Mouse (Mus musculus): ENCODE data around the gene Syt3. TPM values are rescaled to one million over a fixed set of nuclear protein-coding genes. Genes with fewer than 3 reads are reported as not detected.

Syt3 gene
- total RNA-seq, 1 experiment from 2014 or later, result 0.64 TPM

DNA sequence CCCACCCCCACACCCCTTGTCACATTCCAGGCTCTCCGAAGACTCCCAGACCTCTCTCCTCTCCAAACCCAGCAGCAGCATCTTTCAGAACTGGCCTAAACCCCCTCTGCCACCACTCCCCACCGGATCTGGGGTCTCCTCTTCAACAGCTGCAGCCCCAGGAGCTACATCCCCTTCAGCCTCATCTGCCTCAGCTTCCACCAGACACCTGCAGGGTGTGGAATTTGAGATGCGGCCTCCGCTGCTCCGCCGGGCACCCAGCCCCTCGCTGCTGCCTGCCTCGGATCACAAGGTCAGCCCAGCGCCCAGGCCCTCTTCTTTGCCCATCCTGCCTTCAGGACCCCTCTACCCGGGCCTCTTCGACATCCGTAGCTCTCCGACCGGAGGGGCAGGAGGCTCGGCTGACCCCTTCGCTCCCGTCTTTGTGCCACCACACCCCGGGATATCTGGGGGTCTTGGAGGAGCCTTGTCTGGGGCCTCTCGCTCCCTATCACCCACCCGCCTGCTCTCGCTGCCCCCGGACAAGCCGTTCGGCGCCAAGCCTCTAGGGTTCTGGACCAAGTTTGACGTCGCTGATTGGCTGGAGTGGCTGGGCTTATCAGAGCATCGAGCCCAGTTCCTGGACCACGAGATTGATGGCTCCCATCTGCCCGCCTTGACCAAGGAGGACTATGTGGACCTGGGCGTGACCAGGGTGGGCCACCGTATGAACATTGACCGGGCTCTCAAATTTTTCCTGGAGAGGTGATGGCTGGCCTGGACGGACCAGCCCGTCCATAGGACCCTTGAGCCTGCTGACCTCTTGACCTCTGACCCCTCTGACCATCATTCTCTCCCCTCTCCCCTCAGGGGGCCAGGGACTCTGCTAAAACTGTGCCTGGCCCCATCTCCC, 27.1 kb upstream of the Syt3 start:
- no peak for ATAC-seq (replicated peaks; ENCODE audit: low read depth, poor library complexity, severe bottlenecking)

DNA sequence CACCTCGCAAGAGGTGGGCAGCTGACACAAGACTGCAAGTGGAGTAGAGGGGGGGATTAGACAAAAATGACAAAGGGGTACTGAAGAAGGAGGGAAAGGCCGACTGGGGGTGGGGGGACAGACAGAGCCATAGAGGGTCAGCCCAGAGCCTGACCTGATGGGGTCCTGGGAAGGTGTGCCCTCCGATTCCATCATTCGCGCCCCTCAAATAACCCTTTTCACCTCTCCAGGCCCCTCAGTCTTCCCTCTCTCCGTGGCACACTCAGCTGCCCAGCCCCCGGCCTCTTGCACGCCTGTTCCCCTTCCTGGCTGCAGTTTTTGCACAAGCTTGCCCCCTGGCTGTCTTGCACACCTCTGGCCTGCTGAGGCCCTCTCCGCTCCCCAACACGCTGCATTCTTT, 26.4 kb upstream of the Syt3 start:
- ATAC-seq (replicated peaks; ENCODE audit: low read depth, poor library complexity, severe bottlenecking), result no peak

- ATAC-seq (replicated peaks; ENCODE audit: low read depth, poor library complexity, severe bottlenecking), result no peak
Observed at GRCm38 (mm10) chr7:44358012-44358411, 25.9 kb upstream of the Syt3 start.

DNA sequence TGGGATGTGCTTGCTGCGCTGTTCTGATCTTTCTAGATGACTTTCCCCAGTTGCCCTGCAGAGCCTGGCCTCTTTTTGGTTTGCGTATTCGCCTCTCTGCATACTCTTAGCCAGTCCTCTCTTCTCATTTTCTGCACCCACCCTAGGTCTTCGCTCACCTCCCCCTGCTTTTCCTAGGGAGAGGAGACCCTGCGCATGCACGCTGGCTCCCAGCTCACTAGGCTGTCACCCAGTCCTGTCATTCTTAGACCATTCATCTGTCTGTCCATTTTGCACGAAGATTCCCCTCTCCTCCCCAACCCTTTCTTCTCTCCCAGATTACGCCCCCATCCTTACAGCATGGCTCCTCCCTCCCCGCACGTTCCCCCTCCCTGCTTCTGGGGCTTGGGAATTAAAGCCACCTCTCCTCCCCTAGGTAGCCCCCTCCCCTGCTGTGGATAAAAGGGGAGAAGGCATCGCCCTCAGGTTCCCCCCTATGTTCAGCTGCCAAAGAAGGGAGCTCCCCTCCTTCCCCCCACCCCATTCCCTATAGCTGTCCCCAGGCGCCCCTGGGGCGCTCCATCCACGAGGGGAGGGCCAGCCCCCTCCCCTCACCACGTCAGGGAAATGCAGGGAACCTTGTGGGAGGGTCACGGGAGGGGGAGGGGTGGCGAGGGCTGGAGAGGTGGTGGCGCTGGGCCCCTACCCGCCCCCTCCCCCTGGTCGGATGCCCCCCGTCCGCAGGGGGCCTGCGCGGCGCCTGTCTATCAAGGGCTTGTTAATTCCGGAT, 24.8 kb upstream of the Syt3 start:
- ATAC-seq (replicated peaks; ENCODE audit: low read depth, poor library complexity, severe bottlenecking), result no peak

DNA sequence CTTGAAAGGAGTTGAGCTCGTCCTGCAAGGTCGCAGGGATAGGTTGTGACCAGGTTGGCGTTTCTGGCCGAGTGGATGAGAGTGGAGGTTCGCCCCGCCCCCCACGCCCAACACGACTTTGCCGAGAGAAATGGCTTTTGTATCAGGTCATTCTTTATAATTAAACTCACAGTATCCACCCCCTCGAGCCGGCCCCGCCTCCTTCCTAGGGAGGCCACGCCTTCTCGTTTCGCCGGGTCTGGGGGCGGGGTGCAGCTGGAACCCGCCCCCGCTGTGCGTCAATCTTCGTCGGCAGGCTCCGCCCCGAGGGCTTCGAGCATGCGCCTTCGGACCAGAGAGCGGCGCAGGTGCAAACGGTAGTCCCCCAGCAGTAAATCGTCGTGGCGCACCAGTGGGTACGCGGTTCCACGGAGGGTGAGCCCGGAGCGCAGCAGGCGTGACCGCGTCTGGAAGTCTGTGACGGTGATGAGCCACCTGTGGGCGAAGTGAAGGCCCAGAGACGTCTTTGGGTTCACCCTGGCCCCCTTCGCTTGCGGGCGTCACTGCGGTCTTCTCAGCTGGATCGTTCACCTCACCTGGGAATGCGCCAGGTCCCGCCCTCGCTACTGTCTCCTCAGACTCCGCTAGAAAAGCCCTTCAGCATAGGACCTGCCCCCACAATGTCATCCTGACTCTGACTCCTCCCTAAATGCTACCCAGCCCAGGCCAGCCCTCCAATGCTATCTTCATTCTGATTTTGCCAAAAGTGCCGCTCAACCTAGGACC, 23.8 kb upstream of the Syt3 start:
- ATAC-seq (replicated peaks; ENCODE audit: low read depth, poor library complexity, severe bottlenecking), result peak; percentile 90

DNA sequence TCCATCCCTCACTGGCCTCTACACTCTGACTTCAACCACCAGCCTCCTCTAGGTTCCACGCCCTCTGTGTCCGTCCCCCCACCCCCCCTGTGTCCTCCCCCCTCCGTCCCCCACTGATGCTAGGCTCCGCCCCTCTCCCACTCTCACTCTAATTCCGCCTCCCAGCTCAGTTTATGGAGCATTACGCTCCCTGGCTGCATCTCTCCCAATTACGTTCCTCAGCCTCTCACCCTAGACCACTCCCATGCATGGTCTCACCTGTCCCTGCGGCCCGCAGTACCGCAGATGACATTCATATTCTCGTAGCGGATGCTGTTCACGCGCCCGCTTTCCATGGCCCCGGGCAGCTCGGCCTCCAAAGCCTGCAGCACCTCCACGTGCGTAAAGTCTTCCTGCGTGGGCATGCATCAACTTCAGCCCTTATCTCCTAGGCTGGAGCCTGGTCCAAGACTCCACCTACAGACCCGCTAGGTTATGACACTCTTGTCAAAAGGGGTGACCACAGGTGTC, 23.1 kb upstream of the Syt3 start:
- no peak for ATAC-seq (replicated peaks; ENCODE audit: low read depth, poor library complexity, severe bottlenecking)

- no peak for ATAC-seq (replicated peaks; ENCODE audit: low read depth, poor library complexity, severe bottlenecking)
Observed at GRCm38 (mm10) chr7:44372678-44373077, 11.2 kb upstream of the Syt3 start.

DNA sequence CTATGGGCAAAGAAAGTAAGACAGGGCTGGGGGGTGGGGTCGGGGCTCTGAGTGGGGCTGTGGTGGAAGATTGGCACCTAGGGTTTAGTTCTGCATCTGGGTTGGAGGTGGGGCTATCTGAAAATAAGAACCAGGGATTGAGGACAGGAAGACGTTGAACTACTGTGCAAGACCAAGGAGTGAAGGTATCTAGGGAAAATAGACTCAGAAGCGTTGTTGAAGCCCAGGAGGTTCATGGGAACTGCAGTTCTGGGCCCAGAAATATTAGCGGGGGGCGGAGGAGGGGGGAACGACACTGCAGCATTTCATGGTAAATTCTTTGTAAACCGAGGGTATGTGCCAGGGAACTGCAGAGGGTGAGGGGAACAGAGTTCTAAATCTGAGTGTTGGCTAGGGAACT, 10.4 kb upstream of the Syt3 start:
- peak; percentile 7; the same call in 1 of the 2 replicates for ATAC-seq (replicated peaks; ENCODE audit: low read depth, poor library complexity, severe bottlenecking)

GRCm38 (mm10) chr7:44373889-44374652, 9.8 kb upstream of the Syt3 start:
- peak; percentile 96 for ATAC-seq (replicated peaks; ENCODE audit: low read depth, poor library complexity, severe bottlenecking)

GRCm38 (mm10) chr7:44374756-44375155, 9.1 kb upstream of the Syt3 start:
- ATAC-seq (replicated peaks; ENCODE audit: low read depth, poor library complexity, severe bottlenecking), result no peak

DNA sequence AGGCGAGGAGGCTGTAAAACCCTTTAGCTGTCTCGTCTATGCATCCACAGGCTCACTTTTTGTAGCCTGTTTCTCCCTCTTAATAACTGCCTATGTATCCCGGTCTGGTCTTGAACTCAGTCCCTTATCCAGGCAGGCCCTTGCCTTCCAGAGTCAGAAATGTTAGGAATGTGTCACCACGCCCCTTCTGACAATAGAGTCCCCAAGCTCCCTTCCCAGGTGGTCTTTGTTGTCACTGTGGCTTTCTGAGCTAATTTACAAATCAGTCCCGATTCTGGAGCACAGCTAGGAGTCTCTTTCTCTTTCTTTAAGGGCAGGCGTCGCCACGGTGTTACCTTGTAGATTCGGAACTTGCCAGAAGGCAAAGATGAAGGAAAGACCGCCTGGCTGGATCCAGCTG, 8.7 kb upstream of the Syt3 start:
- no peak for ATAC-seq (replicated peaks; ENCODE audit: low read depth, poor library complexity, severe bottlenecking)

DNA sequence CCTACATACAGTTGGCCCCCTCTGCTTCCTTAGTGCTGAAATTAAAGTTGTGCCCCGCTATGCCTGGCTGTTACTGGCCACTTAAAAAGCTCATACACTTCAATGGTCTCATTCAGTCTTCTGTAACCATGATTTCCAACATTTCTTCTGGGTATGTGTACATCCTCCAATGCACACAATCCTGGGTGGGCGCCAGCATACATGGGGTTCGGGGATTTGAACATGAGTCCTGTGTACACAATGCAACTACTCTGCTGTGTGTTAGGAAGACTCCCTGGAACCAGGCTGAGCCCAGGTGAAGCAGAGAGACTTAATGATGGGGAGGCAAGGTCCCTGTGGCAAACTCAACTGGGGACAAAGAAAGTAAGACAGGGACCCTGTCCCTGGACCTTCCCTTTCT, 8.1 kb upstream of the Syt3 start:
- no peak for ATAC-seq (replicated peaks; ENCODE audit: low read depth, poor library complexity, severe bottlenecking)

- no peak for ATAC-seq (replicated peaks; ENCODE audit: low read depth, poor library complexity, severe bottlenecking)
Observed at GRCm38 (mm10) chr7:44378290-44378689, 5.6 kb upstream of the Syt3 start.

DNA sequence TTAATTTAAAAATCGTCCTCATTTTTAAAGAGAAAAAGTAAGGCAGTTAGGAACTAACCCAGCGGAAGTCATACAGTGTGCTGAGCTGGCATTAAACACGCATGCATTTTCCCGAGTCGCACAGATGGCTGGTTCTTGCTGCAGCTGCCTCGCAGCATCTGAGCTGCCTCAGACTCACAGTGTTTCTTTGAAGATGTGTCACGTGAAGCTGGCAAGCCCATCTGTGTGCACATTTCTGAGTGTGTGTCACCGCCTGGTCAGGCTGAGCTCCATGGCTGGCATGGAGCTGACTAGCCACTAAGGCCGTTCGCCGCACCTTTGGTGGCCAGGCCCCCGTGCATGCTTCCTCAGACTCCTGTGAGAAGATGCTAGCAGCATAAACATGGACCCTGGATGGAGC, 1.4 kb upstream of the Syt3 start:
- no peak for ATAC-seq (replicated peaks; ENCODE audit: low read depth, poor library complexity, severe bottlenecking)

- 0 out of 2 replicates have a peak, but pooled peaks have one; percentile 10 for ATAC-seq (replicated peaks; ENCODE audit: low read depth, poor library complexity, severe bottlenecking)
Observed at GRCm38 (mm10) chr7:44384716-44385059, 786 bp downstream of the Syt3 start.

GRCm38 (mm10) chr7:44385720-44386119, 1.8 kb downstream of the Syt3 start, which contains the start of gene 1700008O03Rik:
TSS of gene 1700008O03Rik (minus strand) at chr7:44385820.
- no peak for ATAC-seq (replicated peaks; ENCODE audit: low read depth, poor library complexity, severe bottlenecking)

- no peak for ATAC-seq (replicated peaks; ENCODE audit: low read depth, poor library complexity, severe bottlenecking)
Observed at GRCm38 (mm10) chr7:44391831-44392230, 7.9 kb downstream of the Syt3 start.

DNA sequence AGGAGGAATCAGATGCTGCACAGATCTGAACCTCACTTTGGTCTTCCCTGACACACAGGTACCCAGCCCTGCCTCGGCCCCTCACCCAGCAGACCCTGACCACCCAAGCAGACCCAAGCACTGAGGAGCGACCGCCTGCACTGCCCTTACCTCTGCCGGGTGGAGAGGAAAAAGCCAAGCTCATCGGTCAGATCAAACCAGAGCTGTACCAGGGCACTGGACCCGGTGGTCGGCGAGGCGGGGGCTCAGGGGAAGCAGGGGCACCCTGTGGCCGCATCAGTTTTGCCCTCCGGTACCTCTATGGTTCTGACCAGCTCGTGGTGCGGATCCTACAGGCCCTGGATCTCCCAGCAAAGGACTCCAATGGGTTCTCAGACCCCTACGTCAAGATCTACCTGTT, 8.4 kb downstream of the Syt3 start:
- no peak for ATAC-seq (replicated peaks; ENCODE audit: low read depth, poor library complexity, severe bottlenecking)

DNA sequence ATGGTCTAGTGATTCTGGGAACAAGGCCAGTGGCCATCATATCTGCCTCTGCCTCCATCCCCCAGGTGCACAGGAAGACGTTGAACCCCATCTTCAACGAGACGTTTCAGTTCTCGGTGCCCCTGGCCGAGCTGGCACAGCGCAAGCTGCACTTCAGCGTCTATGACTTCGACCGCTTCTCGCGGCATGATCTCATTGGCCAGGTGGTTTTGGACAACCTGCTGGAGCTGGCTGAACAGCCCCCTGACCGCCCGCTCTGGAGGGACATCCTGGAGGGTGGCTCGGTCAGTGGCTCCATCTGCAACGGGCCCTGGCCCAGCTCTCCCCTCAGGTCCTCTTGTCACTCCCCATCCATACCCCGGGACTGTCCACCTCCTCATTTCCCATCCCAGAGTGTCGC, 9.4 kb downstream of the Syt3 start:
- no peak for ATAC-seq (replicated peaks; ENCODE audit: low read depth, poor library complexity, severe bottlenecking)

- ATAC-seq (replicated peaks; ENCODE audit: low read depth, poor library complexity, severe bottlenecking), result peak; percentile 82
Observed at GRCm38 (mm10) chr7:44398570-44398969, 14.7 kb downstream of the Syt3 start.
